Mouse (Mus musculus) right cerebral cortex, postnatal 25 days (tissue): ENCODE data around the gene Cyp2c69.
"Not testable (repeated sequence)": the region's sequence is repeated elsewhere in the genome, so short reads cannot be mapped to it uniquely, and the experiment has no call there.

ENCODE experiments used
- DNase-seq: peaks from one replicate; pipeline ENCODE4 v3.0.0; 2022

Gene Cyp2c69

DNA sequence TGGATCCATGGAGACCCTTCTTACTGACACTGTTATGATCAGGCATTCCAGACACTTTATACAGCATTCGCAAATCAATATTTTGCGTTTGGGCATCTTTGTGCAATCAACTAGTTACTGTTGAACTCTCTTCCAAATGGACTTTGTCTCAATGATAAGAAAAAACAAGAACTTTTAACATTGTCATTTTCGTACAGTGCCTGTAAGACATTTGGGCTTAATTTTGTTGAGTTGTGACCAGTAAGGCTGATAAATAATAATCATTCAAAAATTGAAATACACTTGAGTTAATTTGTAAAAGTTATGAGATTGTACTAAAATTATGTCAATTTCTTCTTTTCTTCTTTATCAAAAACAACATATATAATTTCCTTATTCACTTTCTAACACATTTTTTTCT lies at the start of gene Cyp2c69:
TSS of gene Cyp2c69 (minus strand) at position 101 of the 400 bp plus-strand sequence.
- not testable (repeated sequence) for DNase-seq

DNA sequence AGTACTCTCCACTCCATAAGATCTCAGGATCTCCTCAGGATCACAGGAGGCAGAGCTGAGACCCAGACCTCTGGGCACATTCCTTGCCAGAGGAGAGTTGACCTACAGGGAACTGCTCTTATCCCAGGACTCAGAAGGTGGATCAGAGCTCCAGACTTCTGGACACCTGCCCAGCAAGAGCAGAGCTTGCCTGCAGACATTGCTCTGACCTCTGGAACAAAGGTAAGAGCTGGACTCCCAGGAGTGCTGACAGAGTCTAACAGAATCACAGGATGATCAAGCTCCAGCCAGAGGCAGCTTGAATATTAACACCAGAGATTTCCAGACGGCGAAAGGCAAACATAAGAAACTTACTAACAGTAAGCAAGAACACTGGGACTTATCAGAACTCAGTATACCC lies 48.8 kb upstream of the Cyp2c69 start:
- no peak for DNase-seq

DNA sequence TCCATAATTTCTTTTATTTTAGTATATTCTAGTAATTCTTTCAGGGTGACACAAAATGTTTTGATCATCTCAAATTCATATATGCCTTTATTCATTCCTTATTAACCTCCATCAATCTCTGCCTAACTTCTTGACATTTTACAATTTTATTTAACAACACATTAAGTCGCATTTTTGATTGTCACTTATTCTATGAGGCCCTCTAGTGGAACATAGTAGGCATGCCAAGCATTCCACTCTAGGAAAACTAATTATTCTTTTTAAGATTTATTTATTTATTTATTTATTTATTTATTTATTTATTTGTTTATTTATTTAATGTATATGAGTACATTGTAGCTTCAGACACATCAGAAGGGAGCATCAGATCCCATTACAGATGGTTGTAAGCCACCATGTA lies 43.4 kb upstream of the Cyp2c69 start:
- DNase-seq, result no peak

DNA sequence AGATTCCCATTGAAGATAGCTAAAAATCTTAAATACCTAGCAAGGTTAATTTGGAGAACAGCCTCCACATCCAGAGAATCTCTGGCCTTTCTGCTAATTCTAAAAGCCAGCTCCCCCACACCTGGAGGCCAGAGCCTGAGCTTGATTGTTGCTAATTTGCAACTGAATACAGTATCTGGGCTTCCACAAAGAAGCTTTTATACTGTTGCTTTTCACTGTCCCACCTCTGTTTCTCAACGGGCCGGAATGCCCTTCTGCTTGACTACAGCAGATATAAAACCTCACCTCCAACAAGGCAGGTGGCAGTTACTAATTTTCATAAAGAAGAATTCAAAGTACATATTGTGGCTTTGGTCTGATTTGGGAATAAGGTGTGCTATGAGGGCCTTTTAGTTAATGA lies 15.1 kb upstream of the Cyp2c69 start:
- DNase-seq, result no peak

DNA sequence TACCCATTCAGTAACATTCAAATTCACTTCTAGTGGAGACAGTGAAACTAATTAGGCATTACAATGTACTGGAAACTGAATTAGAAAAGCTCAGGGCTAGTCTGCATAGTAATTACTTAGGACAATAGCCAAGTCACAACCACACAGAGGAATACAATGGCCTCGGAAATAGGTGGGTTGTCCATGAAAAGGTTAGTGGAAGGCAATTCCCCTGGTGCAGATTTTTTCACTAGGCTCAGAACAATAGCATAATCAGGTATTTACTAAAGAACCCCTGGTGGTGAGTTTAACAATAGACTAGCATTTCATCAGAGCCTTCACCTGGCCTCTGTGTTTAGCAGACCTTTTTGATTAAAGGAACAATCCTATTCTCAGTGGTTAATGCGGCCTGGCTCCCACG lies 3.5 kb upstream of the Cyp2c69 start:
- DNase-seq, result not testable (repeated sequence)

DNA sequence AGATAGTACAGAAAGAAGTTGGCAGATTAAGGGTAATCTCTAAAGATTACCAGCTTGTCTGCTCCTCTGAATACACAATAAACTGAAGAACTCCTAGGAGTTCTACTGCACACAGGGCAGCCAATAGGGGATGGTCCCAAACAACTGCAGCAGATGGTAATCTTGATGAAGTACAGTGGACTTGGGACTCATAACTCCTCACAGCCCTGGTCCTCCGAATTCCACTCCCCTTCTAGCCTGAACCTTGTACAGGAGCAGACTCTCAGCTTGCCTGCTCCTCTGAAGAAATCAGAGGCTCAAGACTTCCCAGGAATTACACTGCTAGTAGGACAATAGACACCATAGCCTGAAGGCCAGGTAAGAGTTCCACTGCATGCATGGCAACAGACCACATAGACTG lies 20.5 kb downstream of the Cyp2c69 start:
- DNase-seq, result no peak

DNA sequence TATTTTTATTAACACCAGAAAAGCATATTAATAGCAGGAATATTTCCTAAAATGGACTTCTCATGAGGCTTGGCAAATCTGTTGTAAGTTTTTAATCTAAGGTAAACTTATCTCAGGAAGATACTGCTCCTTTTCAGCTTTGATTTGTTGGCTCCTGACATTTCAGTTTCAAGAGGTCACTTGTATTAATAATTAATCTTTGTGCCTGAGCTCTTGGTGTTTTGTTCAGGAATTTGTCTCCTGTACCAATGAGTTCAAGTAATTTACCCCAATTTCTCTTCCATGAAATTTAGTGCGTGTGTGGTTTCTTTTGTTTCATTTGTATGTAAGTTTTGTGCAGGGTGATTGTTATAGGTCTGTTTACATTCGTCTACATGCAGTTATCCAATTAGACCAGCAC lies 65.7 kb downstream of the Cyp2c69 start:
- not testable (repeated sequence) for DNase-seq

DNA sequence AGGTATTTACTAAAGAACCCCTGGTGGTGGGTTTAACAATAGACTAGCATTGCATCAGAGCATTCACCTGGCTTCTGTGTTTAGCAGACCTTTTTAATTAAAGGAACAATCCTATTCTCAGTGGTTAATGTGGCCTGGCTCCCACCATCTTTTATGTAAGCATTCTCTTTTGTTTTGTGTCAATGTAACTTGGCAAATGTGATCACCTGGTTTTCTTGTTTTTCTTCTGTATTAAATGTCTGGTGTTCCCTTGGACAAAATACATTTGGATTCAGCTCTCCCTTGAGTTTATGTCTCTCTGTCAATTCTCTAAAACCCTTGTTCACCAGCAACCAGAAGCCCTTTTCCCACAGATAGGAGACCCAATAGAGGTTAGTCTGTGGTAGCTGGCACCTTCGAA lies 70.2 kb downstream of the Cyp2c69 start:
- DNase-seq, result not testable (repeated sequence)

DNA sequence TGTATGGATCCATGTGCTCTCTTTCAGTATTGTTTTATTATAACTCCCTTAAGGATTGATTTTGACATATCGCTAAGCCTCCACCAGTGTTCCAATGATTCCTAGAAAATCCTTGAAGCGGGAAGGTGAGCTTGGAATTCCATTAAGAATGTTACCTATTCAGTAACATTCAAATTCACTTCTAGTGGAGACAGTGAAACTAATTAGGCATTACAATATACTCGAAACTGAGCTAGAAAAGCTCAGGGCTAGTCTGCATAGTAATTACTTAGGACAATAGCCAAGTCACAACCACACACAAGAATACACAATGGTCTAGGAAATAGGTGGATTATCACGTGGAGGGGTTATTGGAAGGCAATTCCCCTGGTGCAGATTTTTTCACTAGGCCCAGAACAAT lies 70.6 kb downstream of the Cyp2c69 start:
- DNase-seq, result not testable (repeated sequence)

DNA sequence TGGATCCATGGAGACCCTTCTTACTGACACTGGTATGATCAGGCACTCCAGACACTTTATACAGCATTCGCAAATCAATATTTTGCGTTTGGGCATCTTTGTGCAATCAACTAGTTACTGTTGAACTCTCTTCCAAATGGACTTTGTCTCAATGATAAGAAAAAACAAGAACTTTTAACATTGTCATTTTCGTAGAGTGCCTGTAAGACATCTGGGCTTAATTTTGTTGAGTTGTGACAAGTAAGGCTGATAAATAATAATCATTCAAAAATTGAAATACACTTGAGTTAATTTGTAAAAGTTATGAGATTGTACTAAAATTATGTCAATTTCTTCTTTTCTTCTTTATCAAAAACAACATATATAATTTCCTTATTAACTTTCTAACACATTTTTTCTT lies 73.9 kb downstream of the Cyp2c69 start, which contains the start of gene Cyp2c40:
TSS of gene Cyp2c40 (minus strand) at position 101 of the 400 bp plus-strand sequence.
- not testable (repeated sequence) for DNase-seq
